Mouse (Mus musculus) lung, postnatal 14 days (tissue): ENCODE results near the gene Scgb2b11.
"Not testable (repeated sequence)": the region's sequence is repeated elsewhere in the genome, so short reads cannot be mapped to it uniquely, and the experiment has no call there.

Source experiments
- DNase-seq: peaks from one replicate; pipeline ENCODE4 v3.0.0; 2021

Scgb2b11 gene

GRCm38 (mm10) chr7:32211045-32211444 lies at the start of gene Scgb2b11:
Gene Scgb2b11 (minus strand): TSS chr7:32211145.
- not testable (repeated sequence) for DNase-seq

- DNase-seq = not testable (repeated sequence)
Measured at GRCm38 (mm10) chr7:32222540-32222939, 11.6 kb upstream of the Scgb2b11 start, which contains the start of gene Scgb1b11. Gene Scgb1b11 (plus strand): TSS chr7:32222840.
